Mouse (Mus musculus) forebrain, postnatal 0 days (tissue): ENCODE measurements around the gene Vmn1r148. TPM values are rescaled to one million over a fixed set of nuclear protein-coding genes. Genes with fewer than 3 reads are reported as not detected.
"Not testable (repeated sequence)": the region's sequence is repeated elsewhere in the genome, so short reads cannot be mapped to it uniquely, and the experiment has no call there.

ENCODE experiments used
- ATAC-seq: fragments of 200-750 bp; cut with Nextera tagmentation; 2 replicates; pipeline ENCODE4 v1.8.0; 2017; ENCODE audit warnings: mild to moderate bottlenecking, moderate library complexity
- DNase-seq: peaks from one replicate; pipeline ENCODE4 v3.0.0-alpha.2; 2015
- H3K27ac ChIP-seq: fragments of 300-500 bp; sonication (generic); 2 replicates; pipeline ENCODE4 v1.5.1; 2014; ENCODE audit warnings: low read depth, mild to moderate bottlenecking, antibody characterized with exemption, low read length, moderate library complexity, mixed read lengths
- H3K27me3 ChIP-seq: fragments of 300-500 bp; sonication (generic); 2 replicates; pipeline ENCODE4 v1.6.1; 2014; ENCODE audit warnings: mild to moderate bottlenecking, low read length, mixed read lengths; ENCODE audit not compliant: insufficient read depth
- H3K36me3 ChIP-seq: fragments of 300-500 bp; sonication (generic); 2 replicates; pipeline ENCODE4 v1.6.1; 2014; ENCODE audit warnings: mild to moderate bottlenecking, moderate library complexity; ENCODE audit not compliant: insufficient read depth
- H3K4me1 ChIP-seq: fragments of 300-500 bp; sonication (generic); 2 replicates; pipeline ENCODE4 v1.6.1; 2014; ENCODE audit warnings: antibody characterized with exemption; ENCODE audit not compliant: insufficient read depth
- H3K4me2 ChIP-seq: fragments of 300-500 bp; sonication (generic); 2 replicates; pipeline ENCODE4 v1.6.1; 2014; ENCODE audit warnings: low read depth, mild to moderate bottlenecking, moderate library complexity
- H3K4me3 ChIP-seq: fragments of 300-500 bp; sonication (generic); 2 replicates; pipeline ENCODE4 v1.5.1; 2014; ENCODE audit warnings: low read depth, low read length, mixed read lengths
- H3K9ac ChIP-seq: fragments of 300-500 bp; sonication (generic); 2 replicates; pipeline ENCODE4 v1.6.1; 2014; ENCODE audit warnings: mild to moderate bottlenecking
- H3K9me3 ChIP-seq: fragments of 300-500 bp; sonication (generic); 2 replicates; pipeline ENCODE4 v1.6.1; 2016; ENCODE audit warnings: low read length
- WGBS: fragments of 180-500 bp; shearing (Covaris S2); extraction: QIAGEN DNeasy Blood & Tissue Kit; methylation state at CpG from one replicate; pipeline ENCODE4 v1.1.7; 2014; 5-methylcytosine and 5-hydroxymethylcytosine counted together
- polyA plus RNA-seq: library from polyadenylated mRNA; unstranded; fragments of >200 nt; fragmentation: Nextera tagmentation; extraction: Ambion mirVana; gene quantifications from 2 replicates; pipeline ENCODE4 v1.2.1, GENCODE M21; 2015
- total RNA-seq: library from RNA; depleted of rRNA; stranded (reverse); fragments of >200 nt; gene quantifications from 2 replicates; pipeline ENCODE4 v1.2.3, GENCODE M21; 2014; rRNA removed

Gene Vmn1r148
- total RNA-seq (not detected in 2 replicates), polyA plus RNA-seq (not detected in 2 replicates)

DNA sequence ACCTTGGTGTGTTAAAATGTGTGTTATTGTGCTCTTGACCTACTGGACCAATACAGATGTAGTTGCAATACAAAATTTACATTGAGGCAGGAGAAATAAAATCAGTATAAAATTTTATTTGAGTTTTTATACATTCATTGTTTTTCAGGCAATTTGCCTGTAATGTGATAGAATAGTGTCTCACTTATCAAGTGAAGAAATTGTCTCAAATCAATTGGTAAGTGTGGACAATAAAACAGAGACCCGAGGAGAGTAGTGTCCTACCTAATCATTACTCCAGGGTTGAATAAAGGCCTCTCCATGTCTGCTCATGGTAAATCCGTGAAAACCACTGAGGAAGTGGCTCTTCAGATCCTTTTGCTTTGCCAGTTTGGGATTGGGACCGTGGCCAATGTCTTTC is at the start of gene Vmn1r148:
Vmn1r148 (plus strand) TSS at position 301 of the 400 bp plus-strand sequence.
- not testable (repeated sequence) for ATAC-seq, H3K4me3 ChIP-seq, DNase-seq, H3K27me3 ChIP-seq, H3K9me3 ChIP-seq, H3K36me3 ChIP-seq, H3K4me2 ChIP-seq, H3K4me1 ChIP-seq, H3K9ac ChIP-seq, H3K27ac ChIP-seq
- no CpG with 5 or more reads among the region's 3 CpGs for WGBS

- not testable (repeated sequence) for H3K27ac ChIP-seq, DNase-seq, H3K36me3 ChIP-seq, H3K27me3 ChIP-seq, ATAC-seq, H3K4me2 ChIP-seq, H3K9ac ChIP-seq, H3K4me1 ChIP-seq, H3K9me3 ChIP-seq, H3K4me3 ChIP-seq
- no CpG with 5 or more reads among the region's 1 CpGs for WGBS
These were observed 42.4 kb upstream of the Vmn1r148 start, which contains the start of gene Gm8660 for GRCm38 (mm10) chr7:22370939-22371338. TSS of gene Gm8660 (minus strand) at chr7:22371039.

DNA sequence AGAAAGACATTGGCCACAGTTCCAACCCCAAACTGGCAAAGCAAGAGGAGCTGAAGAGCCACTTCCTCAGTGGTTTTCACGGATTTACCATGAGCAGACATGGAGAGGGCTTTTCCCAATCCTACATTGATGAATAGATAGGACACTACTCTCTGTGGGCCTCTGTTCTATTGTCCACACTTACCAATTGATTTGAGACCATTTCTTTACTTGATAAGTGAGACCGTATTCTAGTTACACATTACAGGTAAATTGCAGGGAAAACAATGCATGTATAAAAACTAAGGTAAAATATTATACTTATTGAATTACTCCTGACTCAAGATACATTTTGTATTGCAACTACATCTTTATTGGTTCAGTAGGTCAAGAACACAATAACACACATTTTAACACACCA is 24.7 kb downstream of the Vmn1r148 start, which contains the start of gene Vmn1r149:
Vmn1r149 (minus strand) TSS at position 101 of the 400 bp plus-strand sequence.
- H3K27ac ChIP-seq, ATAC-seq, H3K4me1 ChIP-seq, H3K4me2 ChIP-seq, H3K36me3 ChIP-seq, DNase-seq, H3K27me3 ChIP-seq, H3K9ac ChIP-seq, H3K9me3 ChIP-seq, H3K4me3 ChIP-seq: not testable (repeated sequence)
- no CpG with 5 or more reads among the region's 2 CpGs for WGBS

- not testable (repeated sequence) for H3K4me2 ChIP-seq, DNase-seq, H3K9me3 ChIP-seq, ATAC-seq, H3K4me1 ChIP-seq, H3K27me3 ChIP-seq, H3K9ac ChIP-seq, H3K36me3 ChIP-seq, H3K4me3 ChIP-seq, H3K27ac ChIP-seq
- no CpG with 5 or more reads among the region's 5 CpGs for WGBS
These were observed 50.6 kb downstream of the Vmn1r148 start, which contains the start of gene Gm10665 for GRCm38 (mm10) chr7:22463975-22464374. TSS of gene Gm10665 (minus strand) at chr7:22464075.

Other genes starting within 250 kb of the Vmn1r148 start
- gene Vmn1r142, start 249.5 kb upstream of the Vmn1r148 start, total RNA-seq = not detected in 2 replicates
- gene Vmn1r142, start 249.5 kb upstream of the Vmn1r148 start, polyA plus RNA-seq = not detected in 2 replicates
- not detected in 2 replicates for gene Vmn1r143, start 224.2 kb upstream of the Vmn1r148 start, total RNA-seq
- not detected in 2 replicates for gene Vmn1r143, start 224.2 kb upstream of the Vmn1r148 start, polyA plus RNA-seq
- gene Gm8653, start 212.3 kb upstream of the Vmn1r148 start, total RNA-seq = not detected in 2 replicates
- gene Gm8653, start 212.3 kb upstream of the Vmn1r148 start, polyA plus RNA-seq = not detected in 2 replicates
- not detected in 2 replicates for gene Gm8453, start 184.1 kb upstream of the Vmn1r148 start, total RNA-seq
- not detected in 2 replicates for gene Gm8453, start 184.1 kb upstream of the Vmn1r148 start, polyA plus RNA-seq
- gene Gm4187, start 83.9 kb upstream of the Vmn1r148 start, total RNA-seq = not detected in 2 replicates
- gene Gm4187, start 83.9 kb upstream of the Vmn1r148 start, polyA plus RNA-seq = not detected in 2 replicates
- not detected in 2 replicates for gene Gm8660, start 42.5 kb upstream of the Vmn1r148 start, total RNA-seq
- not detected in 2 replicates for gene Gm8660, start 42.5 kb upstream of the Vmn1r148 start, polyA plus RNA-seq
- gene Vmn1r149, start 24.6 kb downstream of the Vmn1r148 start, total RNA-seq = not detected in 2 replicates
- gene Vmn1r149, start 24.6 kb downstream of the Vmn1r148 start, polyA plus RNA-seq = not detected in 2 replicates
- gene Gm10665, start 50.5 kb downstream of the Vmn1r148 start, total RNA-seq = not detected in 2 replicates
- gene Gm10665, start 50.5 kb downstream of the Vmn1r148 start, polyA plus RNA-seq = not detected in 2 replicates
- gene Vmn1r151, start 86.1 kb downstream of the Vmn1r148 start, total RNA-seq = not detected in 2 replicates
- not detected in 2 replicates for gene Vmn1r151, start 86.1 kb downstream of the Vmn1r148 start, polyA plus RNA-seq
- not detected in 2 replicates for gene Vmn1r152, start 109.4 kb downstream of the Vmn1r148 start, total RNA-seq
- not detected in 2 replicates for gene Vmn1r152, start 109.4 kb downstream of the Vmn1r148 start, polyA plus RNA-seq
- gene Gm8677, start 121.3 kb downstream of the Vmn1r148 start, total RNA-seq = not detected in 2 replicates
- not detected in 2 replicates for gene Gm8677, start 121.3 kb downstream of the Vmn1r148 start, polyA plus RNA-seq
- not detected in 2 replicates for gene Gm4201, start 151.8 kb downstream of the Vmn1r148 start, total RNA-seq
- not detected in 2 replicates for gene Gm4201, start 151.8 kb downstream of the Vmn1r148 start, polyA plus RNA-seq
- gene Gm4565, start 174.5 kb downstream of the Vmn1r148 start, total RNA-seq = not detected in 2 replicates
- not detected in 2 replicates for gene Gm4565, start 174.5 kb downstream of the Vmn1r148 start, polyA plus RNA-seq
- not detected in 2 replicates for gene Vmn1r155, start 244.4 kb downstream of the Vmn1r148 start, total RNA-seq
- not detected in 2 replicates for gene Vmn1r155, start 244.4 kb downstream of the Vmn1r148 start, polyA plus RNA-seq